Mouse (Mus musculus) thymus, adult 2 months (tissue): ENCODE measurements around the gene Mest. TPM values are rescaled to one million over a fixed set of nuclear protein-coding genes. Genes with fewer than 3 reads are reported as not detected.

ENCODE experiments used
- DNase-seq: peaks from one replicate; pipeline ENCODE4 v3.0.0; 2021
- H3K27ac ChIP-seq: fragments of 200-500 bp; 2 replicates; pipeline ENCODE4 v1.5.1; 2012; ENCODE audit warnings: low read length, control low read depth; ENCODE audit not compliant: control insufficient read depth, insufficient read depth
- H3K27me3 ChIP-seq: fragments of 200-500 bp; 2 replicates; pipeline ENCODE4 v1.6.1; 2012; ENCODE audit warnings: mild to moderate bottlenecking, low read length, moderate library complexity, mixed read lengths; ENCODE audit not compliant: control insufficient read depth, insufficient read depth
- H3K36me3 ChIP-seq: fragments of 200-500 bp; 2 replicates; pipeline ENCODE4 v1.6.1; 2012; ENCODE audit warnings: mild to moderate bottlenecking, low read length, moderate library complexity; ENCODE audit not compliant: control insufficient read depth, insufficient read depth
- H3K4me1 ChIP-seq: fragments of 200-500 bp; replicated peaks from 2 replicates; pipeline ENCODE4 v1.6.1; 2012; ENCODE audit warnings: low read length; ENCODE audit not compliant: control insufficient read depth, insufficient read depth
- H3K4me3 ChIP-seq: fragments of 200-500 bp; 2 replicates; pipeline ENCODE4 v1.5.1; 2012; ENCODE audit warnings: mild to moderate bottlenecking, low read length, control low read depth, moderate library complexity; ENCODE audit not compliant: control insufficient read depth, insufficient read depth
- CTCF ChIP-seq: fragments of 200-500 bp; IDR thresholded peaks from 2 replicates; pipeline ENCODE4 v1.5.1; 2012; ENCODE audit warnings: mild to moderate bottlenecking, control low read depth, low read length, moderate library complexity, borderline replicate concordance; ENCODE audit not compliant: control insufficient read depth, poor library complexity, insufficient read depth; ENCODE audit errors: extremely low read depth
- POLR2A ChIP-seq: fragments of 200-500 bp; IDR thresholded peaks from 2 replicates; pipeline ENCODE4 v1.6.1; 2012; ENCODE audit warnings: mild to moderate bottlenecking, low read length, control low read depth, moderate library complexity; ENCODE audit not compliant: control insufficient read depth, poor library complexity, insufficient read depth; ENCODE audit errors: extremely low read depth
- WGBS: fragments of 180-500 bp; shearing (Covaris S2); methylation state at CpG from one replicate; pipeline ENCODE4 v1.1.7; 2018; 5-methylcytosine and 5-hydroxymethylcytosine counted together
- polyA plus RNA-seq: library from polyadenylated mRNA; depleted of rRNA; stranded (reverse); fragments of >200 nt; gene quantifications from 2 replicates; pipeline ENCODE4 v1.2.3, GENCODE M21; 2012

Mest gene
- polyA plus RNA-seq, 1 experiment = 13.3 TPM

GRCm38 (mm10) chr6:30712484-30712883 is 10.9 kb upstream of the Mest start:
- TF ChIP-seq CTCF (no peak), POLR2A (no peak)
- Histone ChIP-seq H3K27me3 (no peaks in the 10 kb centered on the region), H3K4me1 (no peaks in the 10 kb centered on the region; the same call in 1 of the 2 replicates), H3K36me3 (no peaks in the 10 kb centered on the region), H3K4me3 (no peak overlapping the region), H3K27ac (no peak overlapping the region)
- no peak for DNase-seq
- WGBS = 73% methylated on average over 7 of the region's 7 CpGs

- 81% methylated on average over 6 of the region's 6 CpGs for WGBS
- DNase-seq = no peak
- H3K4me1 ChIP-seq = no peaks in the 10 kb centered on the region
- H3K36me3 ChIP-seq = no peaks in the 10 kb centered on the region
- H3K4me3 ChIP-seq = no peak overlapping the region
- no peaks in the 10 kb centered on the region for H3K27me3 ChIP-seq
- TF ChIP-seq POLR2A = no peak
- TF ChIP-seq CTCF = no peak
- no peak overlapping the region for H3K27ac ChIP-seq
These were observed 9.9 kb upstream of the Mest start for GRCm38 (mm10) chr6:30713455-30713854.

DNA sequence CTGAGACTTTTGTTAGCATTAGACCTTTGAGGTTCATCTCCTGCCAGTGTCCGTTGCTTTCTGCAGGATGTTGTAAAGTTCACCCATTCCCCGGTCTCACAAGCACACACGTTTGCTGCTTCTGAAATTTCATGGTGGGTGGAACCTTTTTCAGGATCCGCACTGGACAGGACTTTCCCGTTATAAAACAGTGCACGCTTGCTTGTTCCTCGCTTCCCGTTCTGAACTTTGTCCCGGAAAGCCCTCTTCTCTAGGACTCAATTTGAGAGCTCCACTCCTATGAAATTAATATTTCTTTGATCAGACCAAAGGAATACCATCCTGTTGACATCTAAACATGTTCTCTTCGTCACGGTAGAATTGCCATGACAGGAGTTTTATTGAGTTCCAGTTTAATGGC is 9.5 kb upstream of the Mest start:
- 84% methylated on average over 11 of the region's 11 CpGs for WGBS
- no peak for DNase-seq
- H3K4me1 ChIP-seq = no peaks in the 10 kb centered on the region
- no peak overlapping the region for H3K4me3 ChIP-seq
- H3K27me3 ChIP-seq = no peaks in the 10 kb centered on the region
- H3K27ac ChIP-seq = no peak overlapping the region
- TF ChIP-seq CTCF = no peak
- TF ChIP-seq POLR2A = no peak
- no peaks in the 10 kb centered on the region for H3K36me3 ChIP-seq

DNA sequence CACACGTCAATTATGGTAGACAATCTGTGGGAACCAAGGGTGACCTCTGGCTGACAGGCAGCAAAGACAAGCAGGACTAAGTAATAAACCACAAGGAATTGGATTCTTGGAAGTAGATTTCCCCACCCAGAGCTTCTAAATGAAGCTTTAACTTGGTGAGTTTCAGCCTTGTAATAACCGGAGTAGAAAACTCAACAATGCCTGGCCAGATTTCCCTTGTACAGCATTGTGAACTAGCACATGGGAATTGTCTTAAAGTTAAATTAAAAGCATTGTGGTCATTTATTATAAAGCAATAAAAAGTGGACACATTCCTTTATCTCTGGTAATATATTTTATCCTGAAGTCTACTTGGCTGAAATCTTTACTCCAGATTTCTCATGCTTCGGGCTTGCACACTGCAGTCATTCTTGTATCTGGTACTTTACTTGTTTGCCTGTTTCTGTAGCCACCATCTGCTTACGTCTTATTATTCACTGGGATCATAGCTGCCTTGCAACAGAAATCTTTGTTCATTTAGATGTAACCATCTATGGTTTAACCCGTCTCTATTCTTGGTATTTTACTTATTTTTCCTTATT is 8.4 kb upstream of the Mest start:
- Histone ChIP-seq H3K4me1 (no peaks in the 10 kb centered on the region), H3K27ac (no peak overlapping the region), H3K4me3 (no peak overlapping the region), H3K36me3 (no peaks in the 10 kb centered on the region), H3K27me3 (no peaks in the 10 kb centered on the region)
- 95% methylated on average over 5 of the region's 5 CpGs for WGBS
- no peak for DNase-seq
- no peak for TF ChIP-seq CTCF
- no peak for TF ChIP-seq POLR2A

DNA sequence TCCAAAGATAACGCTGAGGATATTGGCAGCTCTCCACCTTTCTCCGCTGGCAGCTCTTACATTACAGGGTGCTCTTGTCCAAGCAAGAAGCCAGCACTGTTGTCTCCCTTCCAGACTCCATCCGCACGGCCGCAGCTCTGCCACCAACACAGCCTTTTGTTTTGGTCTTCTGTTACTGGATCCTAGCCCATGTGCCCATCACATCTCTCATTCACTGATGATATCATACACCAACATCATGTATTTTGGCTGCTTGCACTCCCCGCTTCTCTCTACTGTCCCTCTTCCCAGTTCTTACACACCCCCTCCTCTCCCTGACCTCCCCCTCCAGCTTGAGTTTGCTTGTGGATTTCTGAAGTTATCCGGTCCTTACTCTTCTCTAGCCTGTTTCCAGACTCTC is 6.6 kb upstream of the Mest start:
- Histone ChIP-seq H3K36me3 (no peaks in the 10 kb centered on the region), H3K27ac (no peak overlapping the region), H3K4me1 (no peaks in the 10 kb centered on the region), H3K4me3 (no peak overlapping the region), H3K27me3 (no peaks in the 10 kb centered on the region)
- WGBS = 92% methylated on average over 7 of the region's 7 CpGs
- no peak for TF ChIP-seq CTCF
- TF ChIP-seq POLR2A = no peak
- no peak for DNase-seq

GRCm38 (mm10) chr6:30722385-30723164 is 772 bp upstream of the Mest start:
- Histone ChIP-seq H3K27ac (no peak overlapping the region), H3K27me3 (no peaks in the 10 kb centered on the region), H3K4me3 (no peak overlapping the region), H3K4me1 (no peaks in the 10 kb centered on the region), H3K36me3 (no peaks in the 10 kb centered on the region)
- WGBS = 96% methylated on average over 4 of the region's 4 CpGs
- no peak for DNase-seq
- no peak for TF ChIP-seq POLR2A
- TF ChIP-seq CTCF = no peak

GRCm38 (mm10) chr6:30730301-30730971 is 7.1 kb downstream of the Mest start:
- no peak for DNase-seq
- Histone ChIP-seq H3K4me1 (no peaks in the 10 kb centered on the region), H3K36me3 (no peaks in the 10 kb centered on the region), H3K27ac (no peak overlapping the region), H3K27me3 (peaks cover 5% of the 10 kb centered on the region; the same call in 1 of the 2 replicates), H3K4me3 (no peak overlapping the region)
- WGBS = 82% methylated on average over 12 of the region's 12 CpGs
- TF ChIP-seq CTCF (no peak), POLR2A (no peak)
